8 mouse cellular contexts compared by ENCODE assay signal in genomic region chr11:97188643-97188955, GRCm38 (mm10). TPM values are rescaled to one million over a fixed set of nuclear protein-coding genes. Genes with fewer than 3 reads are reported as not detected.
DNase-seq lines count a peak whose midpoint lies in the region; ATAC-seq lines count a peak whose summit lies in the region.

No protein-coding gene starts in this region.

- peak overlapping the region; percentile 87 for H3K27ac ChIP-seq in kidney, embryonic 14.5 days (ENCODE audit: low read depth, low read length)
- H3K27ac ChIP-seq in brown adipose tissue, adult 24 weeks (replicated peaks; ENCODE audit: low read depth, low read length) = peak overlapping the region; percentile 73
- H3K27ac ChIP-seq in hindbrain, embryonic 15.5 days (replicated peaks) = peak overlapping the region; percentile 91
- peak overlapping the region; percentile 89 for H3K27ac ChIP-seq in midbrain, embryonic 14.5 days (replicated peaks; ENCODE audit: low read depth, low read length)

- under 1% methylated on average over 15 of the region's 15 CpGs for WGBS in kidney, embryonic 14.5 days
- WGBS in hindbrain, embryonic 15.5 days = under 1% methylated on average over 15 of the region's 15 CpGs
- under 1% methylated on average over 15 of the region's 15 CpGs for WGBS in midbrain, embryonic 14.5 days

- no peaks in the 10 kb centered on the region for H3K27me3 ChIP-seq in kidney, embryonic 14.5 days (ENCODE audit: control insufficient read depth, insufficient read depth, low read length)
- H3K27me3 ChIP-seq in hindbrain, embryonic 15.5 days = no peaks in the 10 kb centered on the region
- H3K27me3 ChIP-seq in midbrain, embryonic 14.5 days (ENCODE audit: control insufficient read depth, insufficient read depth, low read length) = no peaks in the 10 kb centered on the region

- peaks cover 28% of the 10 kb centered on the region for H3K36me3 ChIP-seq in kidney, embryonic 14.5 days (ENCODE audit: control insufficient read depth, insufficient read depth, low read length)
- peaks cover 20% of the 10 kb centered on the region for H3K36me3 ChIP-seq in hindbrain, embryonic 15.5 days
- H3K36me3 ChIP-seq in midbrain, embryonic 14.5 days (ENCODE audit: control insufficient read depth, insufficient read depth, low read length) = peaks cover 27% of the 10 kb centered on the region

- no peak for ATAC-seq in kidney, embryonic 14.5 days (ENCODE audit: low FRiP score, low TSS enrichment)
- no peak for ATAC-seq in hindbrain, embryonic 15.5 days (ENCODE audit: low FRiP score, low read depth)
- ATAC-seq in midbrain, embryonic 14.5 days (ENCODE audit: low FRiP score, low TSS enrichment) = no peak

- H3K4me3 ChIP-seq in kidney, embryonic 14.5 days (ENCODE audit: low read length) = peak overlapping the region; percentile 89
- peak overlapping the region; percentile 67 for H3K4me3 ChIP-seq in brown adipose tissue, adult 24 weeks (ENCODE audit: insufficient read depth, low read depth, low read length)
- H3K4me3 ChIP-seq in hindbrain, embryonic 15.5 days = peak overlapping the region; percentile 92
- peak overlapping the region; percentile 61 for H3K4me3 ChIP-seq in midbrain, embryonic 14.5 days (replicated peaks; ENCODE audit: low read depth, low read length)

- H3K4me1 ChIP-seq in kidney, embryonic 14.5 days (ENCODE audit: control insufficient read depth, insufficient read depth, low read length) = peaks cover 24% of the 10 kb centered on the region
- H3K4me1 ChIP-seq in brown adipose tissue, adult 24 weeks (ENCODE audit: control insufficient read depth, insufficient read depth, insufficient read length, low read length) = no peaks in the 10 kb centered on the region
- peaks cover 39% of the 10 kb centered on the region for H3K4me1 ChIP-seq in hindbrain, embryonic 15.5 days (replicated peaks)
- H3K4me1 ChIP-seq in midbrain, embryonic 14.5 days (ENCODE audit: control insufficient read depth, insufficient read depth, low read length) = peaks cover 7% of the 10 kb centered on the region; the same call in 1 of the 2 replicates

- no peak for DNase-seq in kidney, postnatal 25 days
- DNase-seq in midbrain, embryonic 14.5 days = no peak
- no peak for DNase-seq in ovary, postnatal 14 days (ENCODE audit: low spot score)
- no peak for DNase-seq in ovary, postnatal 36 days (ENCODE audit: low spot score)
- DNase-seq in cerebellum, adult 9-10 months = no peak

- H3K9ac ChIP-seq in kidney, embryonic 14.5 days (ENCODE audit: low read depth, low read length) = peak overlapping the region; percentile 68
- H3K9ac ChIP-seq in hindbrain, embryonic 15.5 days = peak overlapping the region; percentile 58
- peak overlapping the region; percentile 50 for H3K9ac ChIP-seq in midbrain, embryonic 14.5 days (replicated peaks; ENCODE audit: low read length)

- H3K9me3 ChIP-seq in kidney, embryonic 14.5 days (ENCODE audit: control insufficient read depth, low read length) = no peaks in the 10 kb centered on the region
- no peaks in the 10 kb centered on the region for H3K9me3 ChIP-seq in hindbrain, embryonic 15.5 days
- H3K9me3 ChIP-seq in midbrain, embryonic 14.5 days (ENCODE audit: control insufficient read depth, low read length) = no peaks in the 10 kb centered on the region

- H3K4me2 ChIP-seq in kidney, embryonic 14.5 days (replicated peaks; ENCODE audit: low read depth, low read length) = peak overlapping the region; percentile 77
- H3K4me2 ChIP-seq in hindbrain, embryonic 15.5 days = peak overlapping the region; percentile 60
- peak overlapping the region; percentile 70 for H3K4me2 ChIP-seq in midbrain, embryonic 14.5 days (ENCODE audit: low read length)

RNA-seq across cellular contexts. Expression of gene Kpnb1, which starts 0.9 kb away (rescaled TPM):
- 60.0 and 84.3 TPM in 2 replicates for polyA plus RNA-seq in kidney, embryonic 14.5 days (2014; fragmentation: Nextera tagmentation; extraction: Ambion mirVana)
- polyA plus RNA-seq in brown adipose tissue, adult 24 weeks (2012; ENCODE audit: insufficient read depth, insufficient read length, missing spikeins) = 40.7 and 57.4 TPM in 2 replicates
- 31.8 and 33.9 TPM in 2 replicates for polyA plus RNA-seq in hindbrain, embryonic 15.5 days (2015; fragmentation: Nextera tagmentation; extraction: Ambion mirVana)
- polyA plus RNA-seq in midbrain, embryonic 14.5 days (2014; fragmentation: Nextera tagmentation; extraction: Ambion mirVana) = 33.8 and 48.6 TPM in 2 replicates

RNA-seq across cellular contexts. Expression of gene Tbkbp1, which starts 37.3 kb away (rescaled TPM):
- polyA plus RNA-seq in kidney, embryonic 14.5 days (2014; fragmentation: Nextera tagmentation; extraction: Ambion mirVana) = 6.0 and 6.8 TPM in 2 replicates
- polyA plus RNA-seq in brown adipose tissue, adult 24 weeks (2012; ENCODE audit: insufficient read depth, insufficient read length, missing spikeins) = 27.4 and 29.8 TPM in 2 replicates
- polyA plus RNA-seq in hindbrain, embryonic 15.5 days (2015; fragmentation: Nextera tagmentation; extraction: Ambion mirVana) = 10.3 and 11.1 TPM in 2 replicates
- polyA plus RNA-seq in midbrain, embryonic 14.5 days (2014; fragmentation: Nextera tagmentation; extraction: Ambion mirVana) = 9.1 and 9.2 TPM in 2 replicates
